Mouse (Mus musculus) forebrain, postnatal 0 days (tissue): ENCODE results near the gene Nup85. TPM values are rescaled to one million over a fixed set of nuclear protein-coding genes. Genes with fewer than 3 reads are reported as not detected.

Experiments used
- ATAC-seq: fragments of 200-750 bp; cut with Nextera tagmentation; 2 replicates; pipeline ENCODE4 v1.8.0; 2017; ENCODE audit warnings: mild to moderate bottlenecking, moderate library complexity
- DNase-seq: peaks from one replicate; pipeline ENCODE4 v3.0.0-alpha.2; 2015
- H3K27ac ChIP-seq: fragments of 300-500 bp; sonication (generic); 2 replicates; pipeline ENCODE4 v1.5.1; 2014; ENCODE audit warnings: low read depth, mild to moderate bottlenecking, antibody characterized with exemption, low read length, moderate library complexity, mixed read lengths
- H3K27me3 ChIP-seq: fragments of 300-500 bp; sonication (generic); 2 replicates; pipeline ENCODE4 v1.6.1; 2014; ENCODE audit warnings: mild to moderate bottlenecking, low read length, mixed read lengths; ENCODE audit not compliant: insufficient read depth
- H3K36me3 ChIP-seq: fragments of 300-500 bp; sonication (generic); 2 replicates; pipeline ENCODE4 v1.6.1; 2014; ENCODE audit warnings: mild to moderate bottlenecking, moderate library complexity; ENCODE audit not compliant: insufficient read depth
- H3K4me1 ChIP-seq: fragments of 300-500 bp; sonication (generic); 2 replicates; pipeline ENCODE4 v1.6.1; 2014; ENCODE audit warnings: antibody characterized with exemption; ENCODE audit not compliant: insufficient read depth
- H3K4me2 ChIP-seq: fragments of 300-500 bp; sonication (generic); 2 replicates; pipeline ENCODE4 v1.6.1; 2014; ENCODE audit warnings: low read depth, mild to moderate bottlenecking, moderate library complexity
- H3K4me3 ChIP-seq: fragments of 300-500 bp; sonication (generic); 2 replicates; pipeline ENCODE4 v1.5.1; 2014; ENCODE audit warnings: low read depth, low read length, mixed read lengths
- H3K9ac ChIP-seq: fragments of 300-500 bp; sonication (generic); 2 replicates; pipeline ENCODE4 v1.6.1; 2014; ENCODE audit warnings: mild to moderate bottlenecking
- H3K9me3 ChIP-seq: fragments of 300-500 bp; sonication (generic); 2 replicates; pipeline ENCODE4 v1.6.1; 2016; ENCODE audit warnings: low read length
- CTCF ChIP-seq: sonication (generic); IDR thresholded peaks from 2 replicates; pipeline ENCODE4 v1.5.1; 2016; ENCODE audit warnings: antibody characterized with exemption, control low read depth, low read depth
- WGBS: fragments of 180-500 bp; shearing (Covaris S2); extraction: QIAGEN DNeasy Blood & Tissue Kit; methylation state at CpG from one replicate; pipeline ENCODE4 v1.1.7; 2014; 5-methylcytosine and 5-hydroxymethylcytosine counted together
- polyA plus RNA-seq: library from polyadenylated mRNA; unstranded; fragments of >200 nt; fragmentation: Nextera tagmentation; extraction: Ambion mirVana; gene quantifications from 2 replicates; pipeline ENCODE4 v1.2.1, GENCODE M21; 2015
- total RNA-seq: library from RNA; depleted of rRNA; stranded (reverse); fragments of >200 nt; gene quantifications from 2 replicates; pipeline ENCODE4 v1.2.3, GENCODE M21; 2014

Gene Nup85
- total and polyA plus RNA-seq, 2 experiments from 2014 or later, result 78.7 to 90.3 TPM

DNA sequence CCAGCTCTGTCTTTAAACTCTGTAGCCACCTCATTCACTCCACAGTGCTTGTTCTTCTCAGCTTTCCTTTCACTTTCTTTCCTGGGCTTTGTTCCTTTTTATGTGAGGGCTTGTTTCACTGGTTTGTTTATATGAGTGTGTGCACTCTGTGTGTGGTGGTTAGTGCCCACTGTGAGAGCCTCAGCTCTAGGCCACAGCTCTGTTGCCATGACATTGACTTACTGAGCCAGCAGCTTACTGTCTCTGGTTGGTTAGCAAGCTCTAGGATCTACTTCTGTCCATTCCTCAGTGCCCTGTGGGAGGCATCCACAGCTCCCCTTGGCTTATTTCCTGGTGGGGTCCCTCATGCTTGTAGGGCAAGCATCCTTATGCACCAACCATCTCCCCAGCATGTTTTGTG lies 14.8 kb downstream of the Nup85 start:
- no peak for TF ChIP-seq CTCF
- H3K4me3 ChIP-seq, result no peak overlapping the region
- H3K27ac ChIP-seq, result no peak overlapping the region
- H3K9ac ChIP-seq, result no peak overlapping the region
- H3K27me3 ChIP-seq, result no peaks in the 10 kb centered on the region
- DNase-seq (no peak), ATAC-seq (no peak)
- no peak overlapping the region for H3K4me2 ChIP-seq
- H3K4me1 ChIP-seq, result no peaks in the 10 kb centered on the region
- H3K9me3 ChIP-seq, result no peaks in the 10 kb centered on the region
- peaks cover 60% of the 10 kb centered on the region for H3K36me3 ChIP-seq

DNA sequence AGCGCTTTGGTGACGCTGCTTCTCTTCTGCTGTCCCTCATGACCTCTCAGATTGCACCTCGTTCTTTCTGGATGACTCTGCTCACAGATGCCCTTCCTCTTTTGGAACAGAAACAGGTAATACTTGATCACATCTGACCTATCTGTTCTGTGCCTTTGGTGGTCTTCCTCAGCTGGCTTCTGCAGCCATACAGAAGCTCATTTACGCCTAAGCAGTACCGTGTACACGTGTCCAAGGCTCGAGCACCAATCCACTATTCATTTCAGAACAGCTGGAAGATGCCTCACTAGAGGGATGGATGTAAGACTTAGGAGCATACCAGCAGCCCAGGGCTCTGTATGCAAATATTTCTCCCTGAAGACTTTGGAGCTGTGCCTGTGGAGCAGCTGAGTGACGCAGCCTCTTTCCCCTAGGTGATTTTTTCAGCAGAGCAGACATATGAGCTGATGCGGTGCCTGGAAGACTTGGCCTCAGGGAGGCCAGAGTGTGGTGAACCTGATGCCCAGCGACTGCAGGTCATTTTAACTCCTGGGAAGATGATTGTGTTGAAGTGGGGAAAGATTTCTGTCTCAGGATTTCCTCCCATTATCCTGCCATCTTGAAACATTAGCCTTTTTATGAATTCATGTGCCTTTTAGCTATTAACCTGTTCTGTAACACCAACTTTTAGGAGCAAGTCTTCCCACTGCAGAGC lies 18.8 kb downstream of the Nup85 start:
- Histone ChIP-seq H3K4me3 (no peak overlapping the region), H3K27me3 (no peaks in the 10 kb centered on the region), H3K27ac (no peak overlapping the region), H3K4me2 (no peak overlapping the region), H3K9ac (no peak overlapping the region), H3K9me3 (no peaks in the 10 kb centered on the region), H3K4me1 (no peaks in the 10 kb centered on the region), H3K36me3 (peaks cover 93% of the 10 kb centered on the region)
- TF ChIP-seq CTCF, result no peak
- DNase-seq (no peak), ATAC-seq (0 out of 2 replicates have a peak, but pooled peaks have one; percentile 17)
- 82% methylated on average over 10 of the region's 10 CpGs for WGBS

GRCm38 (mm10) chr11:115584376-115585073 lies 20.3 kb downstream of the Nup85 start:
- no peak for TF ChIP-seq CTCF
- WGBS, result 85% methylated on average over 10 of the region's 10 CpGs
- no peaks in the 10 kb centered on the region for H3K9me3 ChIP-seq
- ATAC-seq, result no peak
- H3K36me3 ChIP-seq, result peaks cover 92% of the 10 kb centered on the region
- no peak for DNase-seq
- no peak overlapping the region for H3K27ac ChIP-seq
- H3K4me3 ChIP-seq, result no peak overlapping the region
- no peak overlapping the region for H3K4me2 ChIP-seq
- no peaks in the 10 kb centered on the region for H3K27me3 ChIP-seq
- H3K9ac ChIP-seq, result no peak overlapping the region
- no peaks in the 10 kb centered on the region for H3K4me1 ChIP-seq

GRCm38 (mm10) chr11:115585573-115586100 lies 21.4 kb downstream of the Nup85 start:
- no peak overlapping the region for H3K4me2 ChIP-seq
- ATAC-seq (no peak), DNase-seq (no peak)
- H3K4me3 ChIP-seq, result no peak overlapping the region
- no peak overlapping the region for H3K27ac ChIP-seq
- no peaks in the 10 kb centered on the region for H3K9me3 ChIP-seq
- TF ChIP-seq CTCF, result no peak
- no peak overlapping the region for H3K9ac ChIP-seq
- peaks cover 94% of the 10 kb centered on the region for H3K36me3 ChIP-seq
- no peaks in the 10 kb centered on the region for H3K4me1 ChIP-seq
- no peaks in the 10 kb centered on the region for H3K27me3 ChIP-seq
- 90% methylated on average over 7 of the region's 7 CpGs for WGBS

DNA sequence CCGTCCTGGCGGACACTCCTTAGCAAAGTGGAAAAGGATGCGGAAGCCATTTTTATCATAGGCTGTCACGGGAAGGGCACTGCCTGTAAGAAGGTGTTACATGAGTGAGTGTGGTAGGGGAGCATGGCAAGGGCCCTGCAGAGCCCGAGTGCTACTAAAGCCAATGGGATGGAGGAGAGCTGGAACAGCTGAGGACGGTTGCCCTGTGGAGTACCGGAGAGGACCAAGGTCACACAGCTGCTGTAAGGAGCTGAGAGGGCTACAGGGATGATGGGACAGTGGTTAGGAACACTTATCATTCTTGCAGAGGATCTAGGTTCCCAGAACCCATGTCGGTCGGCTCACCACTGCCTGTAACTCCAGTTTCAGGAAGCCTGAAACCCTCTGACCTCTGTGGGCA lies 22.2 kb downstream of the Nup85 start:
- Histone ChIP-seq H3K36me3 (peaks cover 94% of the 10 kb centered on the region), H3K9me3 (no peaks in the 10 kb centered on the region), H3K4me1 (no peaks in the 10 kb centered on the region), H3K4me3 (no peak overlapping the region), H3K27me3 (no peaks in the 10 kb centered on the region), H3K27ac (no peak overlapping the region), H3K9ac (no peak overlapping the region), H3K4me2 (no peak overlapping the region)
- 93% methylated on average over 9 of the region's 9 CpGs for WGBS
- no peak for ATAC-seq
- TF ChIP-seq CTCF, result no peak
- no peak for DNase-seq

GRCm38 (mm10) chr11:115587984-115588383 lies 23.8 kb downstream of the Nup85 start:
- Histone ChIP-seq H3K4me1 (no peaks in the 10 kb centered on the region), H3K4me3 (no peak overlapping the region), H3K9ac (no peak overlapping the region), H3K9me3 (no peaks in the 10 kb centered on the region), H3K27me3 (no peaks in the 10 kb centered on the region), H3K36me3 (peaks cover 94% of the 10 kb centered on the region), H3K4me2 (no peak overlapping the region), H3K27ac (no peak overlapping the region)
- no peak for TF ChIP-seq CTCF
- WGBS, result 84% methylated on average over 9 of the region's 9 CpGs
- ATAC-seq (no peak), DNase-seq (no peak)

- Histone ChIP-seq H3K36me3 (peaks cover 84% of the 10 kb centered on the region), H3K4me1 (no peaks in the 10 kb centered on the region), H3K4me3 (no peak overlapping the region), H3K27ac (no peak overlapping the region), H3K4me2 (no peak overlapping the region), H3K9me3 (no peaks in the 10 kb centered on the region), H3K27me3 (no peaks in the 10 kb centered on the region), H3K9ac (no peak overlapping the region)
- TF ChIP-seq CTCF, result 0 out of 2 replicates have a peak, but pooled peaks have one; percentile 3
- ATAC-seq (no peak), DNase-seq (no peak)
- 86% methylated on average over 2 of the region's 2 CpGs for WGBS
These were observed 26.4 kb downstream of the Nup85 start for GRCm38 (mm10) chr11:115590526-115591075.
